Mouse (Mus musculus) yolk sac, embryonic 10.5 days (tissue): ENCODE measurements around the gene Mcee.

Experiments
- DNase-seq: peaks from one replicate; pipeline ENCODE4 v3.0.0-alpha.2; 2017; ENCODE audit warnings: low spot score

Mcee gene

GRCm38 (mm10) chr7:64392122-64392818, at the start of gene Mcee, which contains the start of gene Mphosph10:
TSS of gene Mcee (plus strand) at chr7:64392607.
TSS of gene Mphosph10 (minus strand) at chr7:64392268.
- peak; percentile 99 for DNase-seq

GRCm38 (mm10) chr7:64347813-64348212, 44.6 kb upstream of the Mcee start:
- DNase-seq, result no peak

GRCm38 (mm10) chr7:64349147-64349861, 43.1 kb upstream of the Mcee start:
- no peak for DNase-seq

GRCm38 (mm10) chr7:64351087-64351486, 41.3 kb upstream of the Mcee start:
- no peak for DNase-seq

GRCm38 (mm10) chr7:64354206-64354605, 38.2 kb upstream of the Mcee start:
- DNase-seq, result no peak

GRCm38 (mm10) chr7:64356661-64357060, 35.7 kb upstream of the Mcee start:
- DNase-seq, result no peak

GRCm38 (mm10) chr7:64357405-64357804, 35.0 kb upstream of the Mcee start:
- DNase-seq, result no peak

- no peak for DNase-seq
Observed at GRCm38 (mm10) chr7:64358666-64359065, 33.7 kb upstream of the Mcee start.

GRCm38 (mm10) chr7:64359943-64360585, 32.3 kb upstream of the Mcee start:
- no peak for DNase-seq

GRCm38 (mm10) chr7:64360586-64360945, 31.8 kb upstream of the Mcee start:
- no peak for DNase-seq

GRCm38 (mm10) chr7:64365863-64366262, 26.5 kb upstream of the Mcee start:
- DNase-seq, result no peak

- DNase-seq, result no peak
Observed at GRCm38 (mm10) chr7:64369841-64370240, 22.6 kb upstream of the Mcee start.

GRCm38 (mm10) chr7:64371940-64372878, 20.2 kb upstream of the Mcee start:
- DNase-seq, result no peak

- DNase-seq, result no peak
Observed at GRCm38 (mm10) chr7:64373147-64373829, 19.1 kb upstream of the Mcee start.

- DNase-seq, result peak; percentile 86
Observed at GRCm38 (mm10) chr7:64373830-64374562, 18.4 kb upstream of the Mcee start, which contains the start of gene Fan1. TSS of gene Fan1 (minus strand) at chr7:64374095.

- no peak for DNase-seq
Observed at GRCm38 (mm10) chr7:64391479-64391878, 928 bp upstream of the Mcee start.

- no peak for DNase-seq
Observed at GRCm38 (mm10) chr7:64392819-64393151, 378 bp downstream of the Mcee start.

GRCm38 (mm10) chr7:64400725-64401124, 8.3 kb downstream of the Mcee start:
- DNase-seq, result no peak

- no peak for DNase-seq
Observed at GRCm38 (mm10) chr7:64402452-64402851, 10.0 kb downstream of the Mcee start.

GRCm38 (mm10) chr7:64403989-64404388, 11.6 kb downstream of the Mcee start:
- DNase-seq, result no peak

- DNase-seq, result no peak
Observed at GRCm38 (mm10) chr7:64424861-64425260, 32.5 kb downstream of the Mcee start.
